Mouse (Mus musculus) embryo, embryonic 10 days (tissue): Measurements from ENCODE around the gene Tmem131.

ENCODE experiments used
- DNase-seq: peaks from one replicate; pipeline ENCODE4 v3.0.0-alpha.2; 2015; ENCODE audit warnings: low spot score

Gene Tmem131

DNA sequence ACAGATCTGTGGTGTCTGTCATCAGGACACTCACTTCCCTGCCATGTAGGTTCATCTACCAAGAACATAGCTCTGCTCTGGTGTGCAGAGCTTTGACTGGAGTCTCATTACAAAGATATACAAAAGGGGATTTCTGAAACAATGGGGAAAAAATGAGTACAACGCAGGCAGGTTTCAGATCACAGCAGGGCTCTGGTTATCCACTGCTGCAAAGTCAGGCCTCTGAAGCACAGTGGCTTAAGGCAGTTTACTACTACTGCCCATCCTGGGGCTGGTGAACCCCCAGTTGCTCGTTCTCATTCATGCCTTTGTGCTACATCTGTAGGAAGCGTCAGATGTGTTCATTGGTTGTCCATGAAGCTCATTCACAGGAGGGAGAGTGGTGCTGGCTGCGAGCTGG is 57.0 kb downstream of the Tmem131 start:
- DNase-seq = no peak

DNA sequence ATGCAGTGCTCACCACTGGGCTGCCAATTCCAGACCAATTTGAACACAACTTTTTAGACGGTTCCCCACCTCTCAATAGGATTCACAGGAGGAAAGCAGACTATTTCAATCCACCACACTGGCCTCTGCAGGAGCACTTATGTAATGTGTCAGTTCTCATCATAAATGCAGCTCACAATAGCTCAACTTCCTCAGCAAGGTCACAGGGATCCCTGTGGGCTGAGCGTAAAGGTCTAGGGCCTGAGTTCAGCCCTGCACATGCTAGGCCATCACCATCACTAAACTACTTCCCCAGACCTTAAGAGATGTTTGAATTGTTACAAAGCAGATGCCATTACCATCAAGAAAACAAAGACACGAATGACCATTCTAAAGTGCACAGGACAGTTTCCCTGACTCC is 58.9 kb downstream of the Tmem131 start:
- no peak for DNase-seq

DNA sequence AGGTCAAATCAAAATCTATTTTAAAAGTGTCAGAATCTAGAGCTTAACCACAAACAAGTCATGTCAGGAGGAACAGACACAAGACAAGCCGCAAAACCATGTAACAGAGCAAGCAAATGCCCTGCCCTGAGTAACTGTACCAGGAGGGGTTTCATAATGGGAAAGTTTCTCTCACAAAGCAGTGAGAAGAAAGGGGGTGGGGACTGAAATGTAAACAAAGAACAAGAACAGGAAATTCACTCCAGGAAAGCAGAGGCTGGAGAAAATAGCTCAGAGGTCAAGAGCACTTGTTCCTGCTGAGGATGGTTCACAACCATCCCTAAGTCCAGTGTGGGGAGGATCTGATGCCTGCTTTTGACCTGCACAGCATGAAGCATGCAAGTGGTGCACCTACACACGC is 59.7 kb downstream of the Tmem131 start:
- DNase-seq = peak; percentile 17

DNA sequence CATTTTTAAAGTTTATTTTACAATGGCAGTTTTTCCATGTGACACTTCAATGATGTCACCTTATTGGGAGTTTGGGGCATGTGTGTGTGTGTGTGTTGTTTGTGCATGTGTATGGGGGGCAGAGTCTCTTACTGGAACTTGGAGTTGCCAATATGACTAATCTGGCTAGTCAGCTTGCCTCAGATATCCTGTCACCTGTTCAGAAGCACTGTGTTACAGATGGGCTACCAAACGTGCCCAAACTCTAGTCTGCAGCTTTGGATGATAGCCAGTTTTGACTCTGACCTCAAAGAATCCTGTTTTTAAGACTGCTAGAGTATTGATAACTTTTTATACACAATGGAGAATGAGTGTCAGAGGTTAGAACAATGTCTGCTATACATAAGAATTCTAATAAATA is 64.3 kb downstream of the Tmem131 start:
- no peak for DNase-seq

DNA sequence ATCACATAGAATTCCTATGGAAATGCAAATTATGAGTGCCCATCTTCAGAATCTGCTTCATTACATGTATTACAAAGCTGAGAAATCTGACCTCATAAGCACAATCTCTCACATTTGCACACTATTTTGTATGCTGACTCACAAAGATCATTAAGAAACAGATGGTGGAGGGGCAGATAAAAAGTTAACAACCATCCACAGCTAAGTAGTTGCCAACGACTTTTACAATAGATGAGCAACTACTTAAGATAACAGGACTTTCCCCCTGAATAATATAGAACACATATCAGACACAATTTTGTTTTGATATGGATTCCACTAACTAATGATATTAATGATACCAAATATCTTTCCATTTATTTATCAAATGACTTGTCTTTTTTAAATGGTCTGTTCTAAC is 66.3 kb downstream of the Tmem131 start:
- DNase-seq = no peak

DNA sequence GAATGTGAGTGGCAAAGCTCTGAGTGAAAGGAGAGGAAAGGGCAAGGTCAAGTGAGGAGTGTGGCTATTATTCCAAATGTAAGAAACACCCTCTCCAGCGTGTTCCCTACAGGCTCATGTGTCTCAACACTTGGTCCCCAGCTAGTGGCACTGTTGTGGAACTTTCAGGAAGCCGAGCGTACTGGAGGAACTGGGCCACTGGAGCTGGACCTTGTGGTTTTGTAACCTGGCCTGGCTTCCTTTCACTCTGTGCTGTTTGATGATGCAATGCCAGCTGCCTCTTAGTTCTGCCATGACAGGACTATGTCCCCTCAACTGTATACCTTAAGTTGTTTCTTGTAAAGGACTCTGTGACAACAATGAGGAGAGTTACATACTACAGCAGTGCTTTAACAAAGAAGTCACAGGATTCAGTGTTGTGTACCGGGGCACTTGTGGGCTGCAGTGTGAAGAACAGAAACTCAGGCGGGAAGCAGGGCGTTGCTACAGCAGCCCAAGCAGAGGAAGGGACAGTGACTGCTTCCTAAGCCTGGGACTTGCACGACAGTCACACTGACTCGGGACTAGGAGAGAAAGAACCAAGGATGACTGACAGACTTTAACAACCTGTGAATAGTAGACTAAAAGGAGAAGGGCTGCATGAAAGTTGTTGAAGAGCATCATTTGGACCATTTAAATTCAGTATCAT is 68.4 kb downstream of the Tmem131 start:
- DNase-seq = no peak

DNA sequence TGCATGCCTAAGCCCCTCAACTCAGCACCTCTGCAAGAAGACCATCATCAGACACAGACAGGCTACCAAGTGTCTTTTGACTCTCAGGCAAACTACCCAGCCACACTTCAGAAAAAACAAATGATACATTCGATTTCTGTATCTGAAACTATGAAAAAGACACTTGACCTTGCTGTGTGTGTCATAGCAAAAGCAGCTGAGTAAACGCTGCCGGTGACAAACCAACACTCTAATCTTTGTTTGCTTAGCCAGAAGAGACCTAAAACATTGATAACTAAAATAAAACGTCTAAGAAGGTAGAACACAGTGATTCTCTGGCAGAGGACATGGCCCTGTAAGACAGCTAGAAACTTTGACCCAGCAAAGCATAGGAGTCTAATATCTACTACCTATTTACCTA is 72.2 kb downstream of the Tmem131 start:
- DNase-seq = no peak

DNA sequence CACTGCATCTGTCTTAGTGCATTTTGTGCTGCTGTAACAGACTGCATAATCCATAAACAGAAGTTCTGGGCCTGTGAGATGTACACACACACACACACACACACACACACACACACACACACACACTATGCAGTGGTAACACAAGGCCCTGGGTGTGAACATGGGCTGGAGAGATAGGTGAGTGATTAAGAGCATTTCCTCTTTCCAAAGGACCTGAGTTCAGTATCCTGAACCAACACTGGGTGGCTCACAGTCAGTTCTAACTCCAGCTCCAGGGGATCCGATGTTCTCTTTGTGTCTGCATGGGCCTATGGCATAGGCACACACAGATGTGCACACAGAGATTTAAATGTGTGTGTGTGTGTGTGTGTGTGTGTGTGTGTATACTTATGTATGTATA is 72.9 kb downstream of the Tmem131 start:
- DNase-seq = no peak

DNA sequence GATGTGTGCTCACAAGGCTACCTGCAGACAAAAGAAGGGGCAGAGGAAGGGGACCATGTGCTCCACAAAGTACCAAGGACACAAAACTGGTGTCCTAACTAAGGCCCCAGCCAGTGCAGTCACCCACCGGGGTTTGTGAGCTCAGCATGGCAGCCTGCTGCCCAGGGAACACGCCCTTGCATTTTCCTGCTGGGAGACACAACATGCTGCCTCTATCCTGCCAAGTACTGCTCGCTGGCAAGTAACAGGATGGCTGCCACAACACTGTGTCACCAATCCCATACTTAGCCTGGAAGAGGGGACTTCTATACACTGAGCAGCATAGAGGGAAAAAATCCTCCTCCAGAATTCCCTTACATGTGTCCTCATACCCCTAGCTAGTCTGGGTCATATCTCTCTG is 78.7 kb downstream of the Tmem131 start:
- no peak for DNase-seq

DNA sequence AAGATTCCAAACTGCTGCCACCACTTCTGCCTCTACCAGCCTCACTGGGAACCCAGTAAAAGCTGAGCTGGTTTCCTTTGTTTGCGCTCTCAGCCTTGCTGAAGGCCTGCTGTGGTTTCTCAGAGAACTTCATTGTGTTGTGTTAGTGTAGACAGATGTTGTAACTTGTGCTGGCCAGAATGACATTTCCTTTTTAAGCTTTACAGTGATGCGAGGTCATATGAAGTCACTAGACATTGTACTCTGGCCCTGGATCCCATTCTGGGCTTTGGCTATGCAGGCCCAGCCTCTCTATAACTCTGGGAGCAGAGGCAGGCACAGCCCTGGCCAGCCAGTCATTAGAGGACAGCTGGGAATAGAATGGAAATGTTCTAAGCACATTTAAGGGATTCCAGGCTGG is 81.7 kb downstream of the Tmem131 start:
- peak; percentile 12 for DNase-seq

DNA sequence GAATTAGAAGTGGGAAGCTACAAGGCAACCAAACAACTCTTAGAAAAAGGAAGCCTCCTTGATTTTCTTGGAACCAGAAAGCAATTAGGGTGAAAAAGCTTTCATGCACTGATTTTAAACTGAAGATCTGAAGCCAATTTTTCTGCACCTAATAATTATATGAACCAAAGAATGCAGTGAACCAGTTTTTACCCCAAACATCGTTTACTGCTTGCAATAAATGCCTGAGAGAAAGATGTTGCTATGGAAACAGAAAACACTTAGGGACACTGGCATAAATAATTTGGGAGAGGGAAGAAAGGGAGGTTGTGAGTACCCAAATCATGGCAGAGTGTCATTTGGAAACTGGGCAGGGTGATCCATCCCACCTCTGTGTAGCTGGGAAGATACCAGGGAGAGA is 82.6 kb downstream of the Tmem131 start:
- DNase-seq = no peak

DNA sequence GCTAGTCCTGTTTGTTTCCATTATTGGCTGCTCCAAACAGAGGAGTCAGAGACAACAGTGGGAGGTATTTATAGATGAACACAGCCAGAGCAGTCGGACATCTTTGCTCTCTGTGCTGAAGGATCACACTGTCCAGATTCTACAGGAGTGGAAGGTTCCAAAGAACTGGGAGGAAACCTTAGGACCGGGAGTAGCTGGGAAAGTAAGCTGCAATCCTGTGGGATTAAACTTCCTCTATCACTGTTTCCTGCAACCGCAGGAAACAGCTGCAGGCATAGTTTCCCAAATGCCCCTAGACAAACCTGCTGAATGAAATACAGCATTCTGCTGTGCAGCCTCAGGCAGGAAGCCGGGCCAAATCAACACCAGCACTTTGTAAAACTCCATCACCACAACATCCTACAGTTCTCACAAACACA is 83.0 kb downstream of the Tmem131 start:
- DNase-seq = no peak

DNA sequence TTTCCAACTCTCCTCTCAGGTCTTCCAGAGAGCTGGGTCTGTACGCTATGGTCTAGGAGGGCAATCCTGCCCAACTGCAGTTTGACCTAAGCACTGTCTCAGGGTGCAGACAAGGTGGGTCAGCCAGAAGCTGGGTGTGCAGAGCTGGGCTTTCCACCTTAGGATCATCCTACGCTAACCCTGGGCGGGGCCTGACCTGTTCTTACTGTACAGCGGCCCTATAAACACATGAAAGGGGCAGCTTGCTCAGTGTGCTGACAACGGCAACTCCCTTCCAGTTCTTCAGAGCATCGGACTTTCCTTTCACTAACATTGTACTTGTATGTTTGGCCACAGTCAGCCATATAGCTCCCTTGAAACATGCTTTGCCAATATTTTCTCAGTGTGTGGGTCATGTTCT is 86.4 kb downstream of the Tmem131 start:
- DNase-seq = no peak

DNA sequence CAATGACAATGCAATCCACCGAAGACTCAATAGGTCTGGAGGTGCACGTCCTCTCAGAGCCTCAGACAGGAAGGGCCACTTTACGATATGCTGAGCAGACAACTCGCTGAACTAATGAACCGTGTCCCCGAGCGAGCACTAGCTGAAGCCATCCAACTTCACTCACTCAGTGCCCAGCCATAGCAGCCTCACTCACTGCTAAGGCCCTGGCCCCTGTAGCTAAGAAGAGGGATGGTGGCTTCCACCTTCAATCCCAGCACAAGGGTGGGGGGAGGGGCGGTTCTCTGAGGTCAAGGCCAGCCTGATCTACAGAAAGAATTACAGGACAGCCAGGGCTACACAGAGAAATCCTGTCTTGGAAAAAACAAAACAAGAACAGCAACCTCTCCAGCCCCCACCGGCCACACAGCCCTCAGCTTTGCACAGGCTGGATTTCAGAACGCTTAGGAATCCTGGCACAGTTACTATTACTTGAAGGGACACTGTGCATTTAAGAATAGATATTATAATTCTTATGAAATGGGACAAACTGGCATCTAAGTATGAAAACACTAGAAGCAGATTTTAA is 89.2 kb downstream of the Tmem131 start:
- DNase-seq = no peak

DNA sequence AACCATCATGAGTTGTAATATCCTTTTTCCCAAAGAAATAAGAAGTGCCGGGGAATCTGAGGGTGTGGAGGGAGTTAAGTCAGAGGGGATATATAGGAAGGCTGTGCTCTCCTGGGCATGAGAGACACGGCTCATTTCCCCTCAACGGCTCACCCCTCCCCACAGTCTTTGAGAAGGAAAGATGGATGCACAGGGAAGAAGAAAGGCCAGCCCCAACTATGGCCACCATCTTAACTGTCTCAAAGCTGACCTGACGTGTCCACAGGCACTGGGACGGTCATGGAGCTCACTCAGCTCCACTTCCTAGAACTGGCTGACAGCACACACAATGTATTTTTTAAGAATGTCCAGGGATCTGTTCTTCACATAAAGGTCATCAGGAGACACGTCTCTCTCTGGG is 91.4 kb downstream of the Tmem131 start:
- no peak for DNase-seq

DNA sequence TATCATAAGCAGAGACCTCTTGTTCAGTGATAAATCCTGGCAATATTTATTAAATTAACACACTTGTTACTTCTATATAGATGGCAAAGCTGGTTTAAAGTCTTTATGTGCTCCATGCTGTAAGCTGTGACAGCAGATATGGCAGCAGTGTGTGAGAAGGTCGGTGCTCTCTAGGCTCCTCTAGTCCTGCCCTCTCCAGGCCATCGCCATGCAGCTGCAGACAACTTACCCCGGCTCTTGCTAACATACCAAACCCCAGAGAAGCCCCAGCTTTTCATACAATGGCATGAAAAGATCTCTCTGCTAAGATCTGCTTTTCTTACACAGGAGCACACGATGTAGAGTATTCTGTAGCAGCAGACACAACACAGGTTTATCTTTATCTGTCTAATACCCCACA is 92.1 kb downstream of the Tmem131 start:
- no peak for DNase-seq

DNA sequence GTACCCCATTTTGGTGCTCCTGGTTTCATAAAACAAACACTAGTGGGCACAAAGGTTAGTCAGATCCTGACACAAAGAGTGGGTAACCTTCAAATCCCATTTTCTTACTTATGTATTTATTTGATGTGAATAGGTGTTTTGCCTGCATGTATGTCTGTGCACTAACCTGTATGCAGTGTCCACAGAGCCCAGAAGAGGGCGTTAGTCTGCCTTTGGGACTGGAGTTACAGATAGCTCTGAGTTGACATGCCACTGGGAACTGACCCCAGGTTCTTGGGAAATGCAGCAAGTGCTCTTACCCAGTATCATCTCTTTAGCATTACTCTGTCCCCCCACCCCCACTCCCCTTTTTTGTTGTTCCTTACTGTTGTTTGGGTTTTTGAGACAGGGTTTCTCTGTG is 95.4 kb downstream of the Tmem131 start:
- no peak for DNase-seq

DNA sequence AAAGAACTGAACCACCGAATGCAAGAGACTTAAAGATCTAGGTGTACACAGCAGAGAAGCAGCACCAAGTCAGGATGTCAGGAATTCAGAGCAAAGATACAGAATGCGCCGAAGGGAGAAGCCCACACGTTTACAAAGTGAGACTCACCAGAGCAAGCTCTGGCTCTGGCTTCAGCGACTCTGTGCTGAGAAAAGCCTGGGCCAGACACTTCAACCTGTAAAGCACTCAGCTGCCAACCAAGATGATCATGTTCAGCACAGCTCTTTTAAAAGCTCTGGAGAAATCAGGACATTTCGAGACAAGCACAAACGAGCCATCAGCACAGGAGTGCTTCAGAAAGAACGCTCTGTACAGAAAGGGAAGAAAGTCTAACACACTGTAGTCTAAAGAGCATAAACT is 96.2 kb downstream of the Tmem131 start:
- no peak for DNase-seq

DNA sequence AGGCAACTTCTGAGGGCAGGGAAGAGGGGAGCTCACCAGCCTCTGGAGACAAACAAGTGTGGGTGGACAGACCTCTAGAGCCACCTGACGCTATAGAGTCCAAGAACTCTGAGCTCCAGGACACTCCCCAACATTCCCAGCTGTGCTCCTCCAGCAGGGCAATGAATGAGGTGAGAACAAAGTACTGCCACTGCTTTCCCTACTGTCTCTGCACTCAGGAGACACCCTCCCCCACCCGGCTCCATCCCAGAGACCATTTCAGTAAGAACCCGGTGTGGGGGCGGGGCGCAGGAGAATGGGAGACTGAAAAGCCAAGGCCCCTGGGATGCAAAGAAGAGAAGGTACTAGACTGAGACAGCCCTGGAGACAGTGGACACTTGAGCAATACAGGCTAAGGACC is 98.4 kb downstream of the Tmem131 start:
- no peak for DNase-seq

DNA sequence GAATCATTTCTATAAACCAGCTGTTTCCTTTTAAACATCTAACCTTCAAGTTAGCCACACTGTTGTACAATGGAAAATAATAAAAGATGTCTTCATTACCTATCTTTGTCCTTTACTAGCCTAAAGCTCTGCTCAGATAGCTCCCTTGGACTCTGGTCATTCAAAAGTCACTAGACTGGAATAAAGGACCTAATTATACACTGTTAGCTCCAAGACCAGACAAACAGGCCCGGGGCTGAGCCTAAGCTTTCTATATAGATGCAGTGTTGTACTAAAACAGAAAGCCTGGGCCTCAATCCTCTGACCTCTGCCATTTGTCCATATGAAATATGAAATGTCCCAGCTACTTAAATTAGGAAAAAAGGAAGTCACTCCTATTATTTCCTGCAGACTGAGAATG is 101.7 kb downstream of the Tmem131 start:
- no peak for DNase-seq

DNA sequence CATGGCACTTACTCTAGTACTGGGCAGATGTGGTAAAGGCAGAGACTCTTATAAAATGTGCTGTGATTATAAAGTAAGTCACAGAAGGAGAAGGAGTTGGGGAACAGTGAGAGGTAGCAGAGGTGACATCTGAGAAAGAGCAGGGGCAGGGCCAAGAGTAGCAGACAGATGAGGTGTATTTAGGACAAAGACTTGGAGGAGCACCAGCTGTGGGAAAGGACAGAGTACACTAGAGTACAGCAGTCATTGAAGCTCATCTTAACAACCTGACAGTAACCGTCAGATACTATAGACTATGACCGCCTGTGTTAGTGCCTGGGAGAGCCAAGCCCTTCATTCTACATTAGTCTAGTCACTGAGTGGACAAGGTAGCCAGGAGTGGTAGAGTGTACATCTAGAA is 102.5 kb downstream of the Tmem131 start:
- no peak for DNase-seq

DNA sequence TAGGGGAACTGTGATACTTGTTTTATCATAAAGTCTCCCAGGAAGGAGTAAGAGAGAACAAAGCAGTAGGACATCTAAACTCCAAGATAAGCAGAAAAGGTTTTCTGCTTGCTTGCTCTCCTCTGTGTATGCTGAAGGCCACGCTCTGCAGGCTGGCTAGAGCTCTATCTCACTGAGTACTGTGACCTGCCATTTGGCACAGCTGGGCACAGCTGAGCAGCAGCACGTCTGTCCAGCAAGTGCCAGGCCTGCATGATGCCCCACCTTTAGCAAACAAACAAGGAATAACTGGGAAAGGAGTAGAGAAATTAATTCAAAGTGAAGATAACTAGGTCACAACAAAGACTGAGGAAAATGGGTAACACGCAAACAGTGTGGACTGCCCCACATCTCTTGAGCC is 103.6 kb downstream of the Tmem131 start:
- DNase-seq = no peak

DNA sequence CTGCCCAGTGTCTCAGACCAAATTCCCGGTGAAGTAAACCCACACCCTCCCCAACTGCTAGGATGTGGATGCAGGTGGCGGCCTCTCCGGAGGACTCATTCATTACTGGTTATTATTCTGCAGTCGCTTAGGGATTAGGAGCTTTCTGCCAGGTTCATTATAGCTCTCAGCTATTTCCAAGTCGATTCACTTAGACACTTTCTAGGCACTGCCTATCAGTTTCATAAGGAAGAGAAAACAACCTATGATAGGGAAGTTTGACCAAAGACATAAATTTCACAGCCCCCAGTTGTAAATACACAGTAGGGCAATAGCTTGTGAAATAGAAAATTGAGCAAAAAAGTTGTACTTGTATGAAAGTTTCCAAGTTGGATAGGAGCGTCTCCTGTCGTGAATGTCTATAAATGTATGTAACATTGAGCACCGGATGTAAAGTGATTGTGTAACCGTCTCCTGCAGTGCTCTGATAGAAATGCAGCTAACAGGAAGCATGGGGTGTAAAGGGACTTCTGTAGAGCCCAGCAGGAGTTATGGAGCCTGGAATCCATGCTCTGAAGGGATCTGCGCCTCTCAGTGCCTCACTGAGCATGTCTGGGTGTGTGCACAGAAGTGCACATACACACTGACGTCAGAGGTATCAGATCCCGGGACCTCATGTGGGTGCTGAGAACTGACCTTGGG is 107.1 kb downstream of the Tmem131 start:
- DNase-seq = no peak

DNA sequence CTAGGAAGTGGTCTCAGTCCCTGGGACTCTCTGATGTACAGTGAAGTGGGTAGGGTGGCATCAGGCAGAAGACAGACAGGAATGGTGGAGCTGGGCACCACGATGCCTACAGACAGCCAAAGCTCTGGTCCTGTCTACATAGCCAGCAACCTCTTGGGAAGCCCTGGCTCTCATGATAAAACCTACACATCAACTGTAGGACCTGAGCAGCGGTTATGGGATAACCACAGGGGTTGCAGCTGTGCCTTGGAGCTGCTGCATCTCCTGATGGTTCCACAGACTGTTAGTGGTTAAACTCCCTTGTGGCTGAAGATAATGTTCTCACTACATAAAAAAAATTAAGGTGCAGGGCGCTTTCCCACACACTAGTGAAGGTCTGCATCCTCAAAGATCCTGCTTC is 107.9 kb downstream of the Tmem131 start:
- no peak for DNase-seq
